Mouse (Mus musculus) lung, postnatal 36 days (tissue): ENCODE data around the gene Cask.

Experiments used
- DNase-seq: peaks from one replicate; pipeline ENCODE4 v3.0.0; 2022; ENCODE audit warnings: mixed read lengths

Cask gene

DNA sequence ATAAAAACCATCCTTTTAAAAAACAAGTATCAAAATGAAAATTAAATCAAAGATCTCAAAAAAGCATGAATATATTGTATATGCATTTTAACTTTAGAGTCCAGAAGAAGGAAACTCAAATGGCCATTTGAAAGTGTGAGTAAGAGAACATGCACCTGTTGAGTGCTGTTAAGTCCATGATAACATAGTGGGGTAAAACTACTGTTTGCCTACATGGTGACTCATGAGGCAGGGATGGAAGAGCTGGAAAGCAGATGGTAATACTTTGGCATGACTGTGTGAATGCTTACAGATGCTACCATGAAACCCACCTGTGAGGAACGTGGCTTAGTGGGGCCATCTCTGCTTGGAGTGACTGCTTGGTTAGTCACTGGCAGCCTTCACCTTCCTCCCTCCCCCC is 132.9 kb downstream of the Cask start:
- DNase-seq, result no peak

- no peak for DNase-seq
Measured at GRCm38 (mm10) chrX:13716796-13717569, 134.2 kb downstream of the Cask start.

- peak; percentile 77 for DNase-seq
Measured at GRCm38 (mm10) chrX:13710174-13710573, 141.0 kb downstream of the Cask start.

GRCm38 (mm10) chrX:13705051-13705450 is 146.1 kb downstream of the Cask start:
- DNase-seq, result peak; percentile 50

GRCm38 (mm10) chrX:13700681-13701080 is 150.5 kb downstream of the Cask start:
- DNase-seq, result peak; percentile 56

DNA sequence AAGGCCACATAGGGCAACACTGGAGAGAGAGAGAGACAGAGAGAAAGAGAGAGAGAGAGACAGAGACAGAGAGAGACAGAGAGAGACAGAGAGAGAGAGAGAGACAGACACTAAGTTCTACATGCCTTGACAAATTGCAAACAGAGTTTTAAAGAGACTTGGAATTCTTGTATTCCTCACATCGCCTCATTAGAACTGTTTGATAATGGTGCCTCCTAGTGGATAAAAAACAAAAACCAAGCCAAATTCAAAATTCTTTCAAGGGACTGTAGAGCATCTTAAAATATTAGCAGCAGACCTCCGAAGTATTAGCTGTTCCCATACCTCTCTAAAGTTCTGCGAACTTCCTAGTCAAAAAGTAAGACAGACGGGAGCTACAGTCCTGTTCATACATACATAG is 159.3 kb downstream of the Cask start:
- peak; percentile 10 for DNase-seq

GRCm38 (mm10) chrX:13688356-13688755 is 162.8 kb downstream of the Cask start:
- no peak for DNase-seq

- no peak for DNase-seq
Measured at GRCm38 (mm10) chrX:13686589-13686988, 164.6 kb downstream of the Cask start.

DNA sequence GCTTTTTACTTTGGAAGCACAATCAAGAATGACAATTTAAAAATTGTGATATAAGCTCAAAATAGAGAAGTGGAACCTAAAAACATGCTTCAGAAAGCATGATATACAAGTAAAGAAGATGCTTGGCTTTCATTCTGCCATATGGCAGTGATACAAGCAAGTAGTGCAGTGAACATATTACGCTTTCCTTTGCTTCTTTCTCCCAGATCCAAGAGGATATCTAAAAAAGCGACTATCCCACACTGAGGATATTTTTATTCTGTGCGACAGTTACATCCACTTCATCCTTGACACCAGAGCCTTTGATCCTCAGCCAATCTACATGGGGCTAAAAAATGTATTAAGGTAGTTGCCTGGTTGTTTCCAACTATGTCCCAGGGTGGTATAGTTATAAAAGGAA is 169.4 kb downstream of the Cask start:
- no peak for DNase-seq

GRCm38 (mm10) chrX:13673001-13673400 is 178.2 kb downstream of the Cask start:
- DNase-seq, result no peak

DNA sequence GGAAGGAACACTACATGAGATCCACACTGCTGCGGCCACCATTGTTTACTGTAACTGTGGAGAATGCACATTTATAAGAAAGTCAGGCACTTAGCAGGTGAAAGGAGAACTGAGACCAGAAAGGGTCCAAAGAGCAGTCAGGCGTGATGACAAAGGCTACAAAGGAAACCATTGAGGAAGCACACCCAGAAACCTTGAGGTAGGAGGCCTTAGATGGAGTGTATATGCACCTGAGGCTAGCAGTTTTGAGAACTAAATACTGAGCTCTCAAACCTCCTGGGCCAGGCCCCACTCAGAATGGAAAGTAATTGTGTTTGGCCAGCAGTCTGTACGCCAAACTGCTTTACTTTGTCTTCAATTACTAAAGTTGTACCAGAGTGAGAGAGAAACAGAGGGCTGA is 180.8 kb downstream of the Cask start:
- peak; percentile 23 for DNase-seq

DNA sequence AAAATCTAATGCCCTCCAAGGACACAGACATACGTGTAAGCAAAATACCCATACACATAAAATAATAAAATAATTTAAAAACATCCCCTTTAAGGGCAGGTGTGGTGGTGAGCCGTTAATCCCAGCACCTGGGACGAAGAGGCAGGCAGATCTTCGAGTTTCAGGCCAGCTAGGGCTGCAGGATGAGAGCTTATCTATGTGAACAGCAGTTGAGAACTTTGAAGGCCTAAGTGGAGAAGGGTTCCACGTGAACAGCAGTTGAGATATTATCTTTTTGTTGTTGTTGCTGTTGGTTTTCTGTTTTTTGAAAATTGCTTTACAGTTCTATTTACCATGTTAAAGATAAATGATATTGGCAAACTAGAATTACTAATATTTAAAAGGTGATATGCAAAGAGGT is 182.3 kb downstream of the Cask start:
- no peak for DNase-seq

- DNase-seq, result no peak
Measured at GRCm38 (mm10) chrX:13661063-13661462, 190.1 kb downstream of the Cask start, which contains the start of gene Gpr82. TSS of gene Gpr82 (plus strand) at chrX:13661363.

GRCm38 (mm10) chrX:13659201-13659890 is 191.8 kb downstream of the Cask start:
- no peak for DNase-seq

GRCm38 (mm10) chrX:13658616-13659140 is 192.5 kb downstream of the Cask start:
- DNase-seq, result no peak

GRCm38 (mm10) chrX:13656721-13657120 is 194.4 kb downstream of the Cask start:
- peak; percentile 84 for DNase-seq

DNA sequence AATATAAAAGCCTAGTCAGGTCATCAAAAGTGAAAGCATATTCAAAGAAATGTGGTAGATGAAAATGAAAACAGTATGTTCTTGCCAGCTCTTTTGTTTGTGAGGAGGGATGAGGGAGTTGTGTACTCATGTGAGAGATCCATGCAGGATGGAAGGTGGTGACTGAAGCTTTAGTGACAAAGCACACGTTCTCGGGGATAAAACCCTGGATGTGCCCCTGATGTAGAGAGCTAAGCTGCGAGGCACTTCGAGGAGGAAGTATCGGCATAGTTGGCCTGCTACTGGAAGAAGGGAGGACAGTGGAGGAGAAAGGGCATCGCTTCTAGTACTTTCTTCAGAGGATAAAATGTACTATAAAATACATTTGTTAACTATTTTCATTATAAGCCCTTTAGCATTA is 195.3 kb downstream of the Cask start:
- DNase-seq, result no peak

GRCm38 (mm10) chrX:13655005-13655421 is 196.2 kb downstream of the Cask start:
- DNase-seq, result peak; percentile 51

GRCm38 (mm10) chrX:13652291-13652690 is 198.9 kb downstream of the Cask start:
- DNase-seq, result no peak

DNA sequence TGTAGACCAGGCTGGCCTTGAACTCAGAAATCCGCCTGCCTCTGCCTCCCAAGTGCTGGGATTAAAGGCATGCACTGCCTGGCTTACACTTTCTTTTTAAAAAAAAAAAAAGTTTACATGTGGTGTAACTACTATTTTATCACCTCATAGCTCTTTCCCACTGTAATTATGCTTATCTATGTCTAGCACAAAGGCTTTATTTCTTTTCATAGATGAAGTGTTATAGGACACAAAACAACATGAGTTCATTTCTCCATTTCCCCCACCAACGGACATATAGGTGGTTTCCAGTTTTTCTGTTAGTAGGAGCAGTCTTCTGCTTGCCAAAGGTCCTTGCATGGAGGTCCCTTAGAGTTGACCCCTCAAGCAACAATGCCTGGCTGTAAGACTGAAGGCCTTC is 199.3 kb downstream of the Cask start:
- DNase-seq, result no peak

DNA sequence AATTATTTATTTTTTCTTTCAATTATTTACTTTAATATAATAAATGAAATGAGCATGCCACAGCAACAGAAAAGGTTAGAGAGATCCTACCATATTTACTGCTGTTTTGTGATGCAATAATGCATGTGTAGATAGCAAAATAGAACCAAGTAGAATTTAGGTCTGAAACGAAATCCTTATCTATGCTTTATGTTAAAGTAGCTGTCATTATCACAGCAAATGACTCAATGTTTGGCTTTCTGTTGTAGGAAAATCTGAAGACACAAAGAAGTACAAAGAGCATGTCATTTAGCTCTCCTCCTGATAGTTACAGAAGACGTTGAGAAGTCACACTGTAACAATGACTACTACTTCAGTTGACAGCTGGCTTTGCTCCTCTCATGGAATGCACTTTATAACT is 212.3 kb downstream of the Cask start:
- DNase-seq, result no peak

DNA sequence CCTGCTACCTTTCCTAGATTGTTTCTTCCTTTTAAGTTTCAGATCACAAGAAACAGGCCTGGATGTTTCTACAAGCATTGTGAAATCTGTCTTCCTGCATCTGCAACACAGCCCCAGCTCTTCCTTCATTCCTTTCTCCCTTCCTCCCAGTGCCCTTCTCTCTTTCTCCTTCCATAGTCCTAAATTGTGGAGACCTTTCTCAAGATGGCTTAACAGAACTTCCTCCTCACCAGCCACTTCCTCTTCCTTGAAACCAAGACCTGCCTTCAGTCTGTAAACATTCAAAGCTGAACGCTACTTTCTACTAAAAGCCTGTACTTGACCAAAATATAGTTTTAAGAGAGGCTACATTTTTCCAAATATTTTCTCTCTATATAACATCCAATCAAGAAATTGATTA is 214.8 kb downstream of the Cask start:
- no peak for DNase-seq

DNA sequence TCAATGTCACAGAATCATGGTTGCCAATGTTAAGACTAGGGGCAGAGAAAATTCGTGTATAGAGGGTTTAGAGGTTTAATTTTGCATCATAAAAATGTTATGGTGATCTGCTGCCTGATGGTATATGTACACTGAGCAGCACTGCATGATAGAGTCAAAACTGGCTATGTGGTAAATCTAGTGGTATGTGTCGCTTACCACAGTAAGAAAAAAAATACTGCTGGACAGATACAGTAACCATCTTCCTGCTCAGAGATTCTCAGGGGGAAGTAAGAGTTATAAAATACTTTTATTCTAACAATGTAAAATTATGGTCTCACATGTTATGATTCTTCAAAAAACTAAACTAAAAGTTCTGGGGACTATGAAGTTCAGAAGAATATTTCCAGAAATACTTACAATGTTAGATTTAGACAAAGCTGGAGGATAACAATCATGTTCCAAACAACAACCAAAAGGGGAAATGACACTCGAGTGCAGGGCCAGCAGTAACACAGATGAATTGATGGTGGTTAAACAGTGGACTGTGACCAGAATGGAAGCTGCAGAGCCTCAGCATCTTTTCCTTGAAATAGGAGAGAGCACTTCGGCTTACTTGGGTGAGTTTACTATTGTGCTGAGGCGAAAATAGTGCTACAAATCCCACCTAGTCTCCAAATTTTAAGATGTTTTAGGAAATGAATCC is 219.4 kb downstream of the Cask start, which contains the start of gene Gpr34:
Gene Gpr34 (plus strand): TSS at position 491 of the 685 bp plus-strand sequence.
- DNase-seq, result no peak
